Mouse (Mus musculus): ENCODE results near the gene Agpat4. TPM values are rescaled to one million over a fixed set of nuclear protein-coding genes. Genes with fewer than 3 reads are reported as not detected.

The Agpat4 gene
- polyA plus RNA-seq, 1 experiment from 2014 or later = 31.3 TPM

DNA sequence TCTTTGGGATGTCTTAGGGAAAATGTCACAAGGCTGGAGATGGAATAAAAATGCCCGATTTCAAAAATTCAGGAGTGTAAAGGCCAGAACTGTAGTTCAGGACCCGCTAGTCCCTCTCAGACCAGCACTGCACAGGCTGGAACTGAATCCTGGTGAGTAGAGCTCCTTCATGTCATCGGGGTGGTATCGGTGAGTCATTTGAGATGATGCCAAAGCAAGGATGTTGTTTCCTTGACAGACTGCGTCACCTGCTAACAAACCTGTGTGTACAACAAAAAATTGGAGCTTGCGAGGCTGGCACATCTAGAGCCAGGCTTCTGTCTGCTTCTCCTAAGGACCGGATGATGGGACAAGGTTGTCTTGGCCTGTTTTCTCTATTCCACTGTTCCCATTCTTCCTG, 13.1 kb downstream of the Agpat4 start:
- H3K27me3 ChIP-seq (ENCODE audit: control insufficient read depth, insufficient read depth, low read length) = no peaks in the 10 kb centered on the region
- H3K4me1 ChIP-seq (ENCODE audit: control insufficient read depth, insufficient read depth, low read length) = no peaks in the 10 kb centered on the region
- peaks cover 4% of the 10 kb centered on the region; the same call in 1 of the 2 replicates for H3K36me3 ChIP-seq (ENCODE audit: control insufficient read depth, insufficient read depth, low read length)
- WGBS = 97% methylated on average over 7 of the region's 7 CpGs
- no peak for DNase-seq
- no peak overlapping the region for H3K4me2 ChIP-seq (ENCODE audit: low read length)
- H3K4me3 ChIP-seq (replicated peaks; ENCODE audit: low read depth, low read length) = no peak overlapping the region
- no peak for ATAC-seq (ENCODE audit: low FRiP score, low TSS enrichment)
- H3K9ac ChIP-seq (replicated peaks; ENCODE audit: low read length) = no peak overlapping the region
- no peaks in the 10 kb centered on the region for H3K9me3 ChIP-seq (ENCODE audit: control insufficient read depth, low read length)
- no peak overlapping the region for H3K27ac ChIP-seq (replicated peaks; ENCODE audit: low read depth, low read length)

GRCm38 (mm10) chr17:12132904-12133303, 14.4 kb downstream of the Agpat4 start:
- no peak overlapping the region for H3K27ac ChIP-seq (replicated peaks; ENCODE audit: low read depth, low read length)
- ATAC-seq (ENCODE audit: low FRiP score, low TSS enrichment) (no peak), DNase-seq (no peak)
- H3K4me1 ChIP-seq (ENCODE audit: control insufficient read depth, insufficient read depth, low read length) = no peaks in the 10 kb centered on the region
- over 99% methylated on average over 3 of the region's 3 CpGs for WGBS
- no peak overlapping the region for H3K4me3 ChIP-seq (replicated peaks; ENCODE audit: low read depth, low read length)
- no peak overlapping the region for H3K4me2 ChIP-seq (ENCODE audit: low read length)
- no peaks in the 10 kb centered on the region for H3K27me3 ChIP-seq (ENCODE audit: control insufficient read depth, insufficient read depth, low read length)
- no peaks in the 10 kb centered on the region for H3K9me3 ChIP-seq (ENCODE audit: control insufficient read depth, low read length)
- no peak overlapping the region for H3K9ac ChIP-seq (replicated peaks; ENCODE audit: low read length)
- H3K36me3 ChIP-seq (ENCODE audit: control insufficient read depth, insufficient read depth, low read length) = no peaks in the 10 kb centered on the region

GRCm38 (mm10) chr17:12133985-12134384, 15.5 kb downstream of the Agpat4 start:
- no peak overlapping the region for H3K4me3 ChIP-seq (replicated peaks; ENCODE audit: low read depth, low read length)
- H3K9ac ChIP-seq (replicated peaks; ENCODE audit: low read length) = no peak overlapping the region
- DNase-seq (no peak), ATAC-seq (ENCODE audit: low FRiP score, low TSS enrichment) (no peak)
- WGBS = 97% methylated on average over 8 of the region's 8 CpGs
- no peaks in the 10 kb centered on the region for H3K27me3 ChIP-seq (ENCODE audit: control insufficient read depth, insufficient read depth, low read length)
- no peak overlapping the region for H3K4me2 ChIP-seq (ENCODE audit: low read length)
- H3K9me3 ChIP-seq (ENCODE audit: control insufficient read depth, low read length) = no peaks in the 10 kb centered on the region
- no peaks in the 10 kb centered on the region for H3K4me1 ChIP-seq (ENCODE audit: control insufficient read depth, insufficient read depth, low read length)
- no peak overlapping the region for H3K27ac ChIP-seq (replicated peaks; ENCODE audit: low read depth, low read length)
- H3K36me3 ChIP-seq (ENCODE audit: control insufficient read depth, insufficient read depth, low read length) = no peaks in the 10 kb centered on the region

DNA sequence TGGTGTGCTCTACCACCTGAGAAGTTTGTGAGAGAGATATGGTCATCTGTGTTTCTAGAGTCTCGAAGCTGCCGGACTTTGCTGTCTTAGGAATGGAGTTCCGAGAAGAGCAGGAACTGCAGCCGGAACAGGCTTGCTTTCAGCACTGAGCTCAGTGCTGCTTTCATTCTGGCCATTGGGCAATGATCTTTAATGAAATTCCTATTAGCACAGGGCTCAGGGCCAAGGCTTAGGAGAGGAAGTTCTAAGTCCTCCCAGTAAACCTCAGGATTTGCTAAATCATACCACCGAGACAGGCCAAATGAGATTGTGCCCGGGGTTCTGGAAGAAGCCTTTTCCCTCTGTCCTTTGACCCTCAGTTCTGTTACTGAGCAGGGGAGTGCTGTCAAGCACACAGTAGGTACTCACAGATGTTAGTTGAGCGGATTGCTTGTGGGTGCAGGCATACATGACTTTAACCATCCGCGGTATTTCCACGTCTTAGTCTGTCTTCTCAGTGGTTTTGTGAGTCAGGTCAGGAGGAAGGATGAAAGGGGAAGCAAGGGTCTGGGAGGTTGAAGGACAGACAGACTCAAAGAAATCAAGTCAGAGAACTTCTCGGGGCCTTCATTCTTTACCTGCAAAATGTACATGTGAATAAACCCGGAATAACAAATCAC, 16.6 kb downstream of the Agpat4 start:
- H3K9ac ChIP-seq (replicated peaks; ENCODE audit: low read length) = no peak overlapping the region
- no peaks in the 10 kb centered on the region for H3K4me1 ChIP-seq (ENCODE audit: control insufficient read depth, insufficient read depth, low read length)
- no peaks in the 10 kb centered on the region for H3K27me3 ChIP-seq (ENCODE audit: control insufficient read depth, insufficient read depth, low read length)
- no peaks in the 10 kb centered on the region for H3K36me3 ChIP-seq (ENCODE audit: control insufficient read depth, insufficient read depth, low read length)
- no peak overlapping the region for H3K4me3 ChIP-seq (replicated peaks; ENCODE audit: low read depth, low read length)
- no peak overlapping the region for H3K4me2 ChIP-seq (ENCODE audit: low read length)
- H3K9me3 ChIP-seq (ENCODE audit: control insufficient read depth, low read length) = no peaks in the 10 kb centered on the region
- ATAC-seq (ENCODE audit: low FRiP score, low TSS enrichment) (no peak), DNase-seq (no peak)
- H3K27ac ChIP-seq (replicated peaks; ENCODE audit: low read depth, low read length) = no peak overlapping the region
- 97% methylated on average over 12 of the region's 12 CpGs for WGBS

- no peaks in the 10 kb centered on the region for H3K36me3 ChIP-seq (ENCODE audit: control insufficient read depth, insufficient read depth, low read length)
- DNase-seq (no peak), ATAC-seq (ENCODE audit: low FRiP score, low TSS enrichment) (no peak)
- no peak overlapping the region for H3K27ac ChIP-seq (replicated peaks; ENCODE audit: low read depth, low read length)
- H3K27me3 ChIP-seq (ENCODE audit: control insufficient read depth, insufficient read depth, low read length) = no peaks in the 10 kb centered on the region
- no peaks in the 10 kb centered on the region for H3K4me1 ChIP-seq (ENCODE audit: control insufficient read depth, insufficient read depth, low read length)
- 95% methylated on average over 6 of the region's 6 CpGs for WGBS
- H3K9ac ChIP-seq (replicated peaks; ENCODE audit: low read length) = no peak overlapping the region
- H3K4me2 ChIP-seq (ENCODE audit: low read length) = no peak overlapping the region
- no peak overlapping the region for H3K4me3 ChIP-seq (replicated peaks; ENCODE audit: low read depth, low read length)
- H3K9me3 ChIP-seq (ENCODE audit: control insufficient read depth, low read length) = no peaks in the 10 kb centered on the region; the same call in 1 of the 2 replicates
Measured at GRCm38 (mm10) chr17:12138355-12138754, 19.9 kb downstream of the Agpat4 start.

GRCm38 (mm10) chr17:12143948-12144364, 25.5 kb downstream of the Agpat4 start:
- H3K27ac ChIP-seq (replicated peaks; ENCODE audit: low read depth, low read length) = no peak overlapping the region
- 94% methylated on average over 5 of the region's 5 CpGs for WGBS
- H3K9me3 ChIP-seq (ENCODE audit: control insufficient read depth, low read length) = no peaks in the 10 kb centered on the region; the same call in 1 of the 2 replicates
- H3K36me3 ChIP-seq (ENCODE audit: control insufficient read depth, insufficient read depth, low read length) = no peaks in the 10 kb centered on the region
- H3K9ac ChIP-seq (replicated peaks; ENCODE audit: low read length) = no peak overlapping the region
- ATAC-seq (ENCODE audit: low FRiP score, low TSS enrichment) = no peak
- H3K4me1 ChIP-seq (ENCODE audit: control insufficient read depth, insufficient read depth, low read length) = no peaks in the 10 kb centered on the region
- no peak overlapping the region for H3K4me3 ChIP-seq (replicated peaks; ENCODE audit: low read depth, low read length)
- no peak overlapping the region for H3K4me2 ChIP-seq (ENCODE audit: low read length)
- DNase-seq = no peak
- H3K27me3 ChIP-seq (ENCODE audit: control insufficient read depth, insufficient read depth, low read length) = no peaks in the 10 kb centered on the region

DNA sequence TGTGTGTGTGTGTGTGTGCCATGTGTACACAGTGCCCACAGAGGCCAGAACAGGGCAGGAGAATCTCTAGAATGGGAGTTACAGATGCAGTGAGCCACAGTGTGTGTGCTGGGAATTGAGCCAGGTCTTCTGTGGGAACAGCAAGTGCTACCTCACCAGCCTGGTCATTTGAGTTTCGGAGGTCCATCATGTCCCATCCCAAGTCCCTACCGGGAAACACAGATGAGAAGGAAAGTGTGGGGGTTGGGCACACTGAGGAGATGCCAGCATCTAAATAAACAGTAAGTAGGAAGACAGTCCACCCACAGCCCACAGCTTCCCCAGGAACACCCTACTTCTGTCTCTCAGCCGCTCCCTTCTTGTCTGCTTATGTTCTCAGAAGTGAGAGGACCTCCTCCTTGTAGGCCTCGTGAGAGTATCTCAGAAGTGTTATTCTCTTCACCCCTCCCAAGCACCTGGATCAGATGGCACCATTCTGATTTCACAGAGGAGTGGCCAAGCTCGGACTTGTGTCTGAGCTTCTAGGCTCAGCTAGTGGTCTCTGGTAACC, 27.7 kb downstream of the Agpat4 start:
- Histone ChIP-seq H3K36me3 (ENCODE audit: control insufficient read depth, insufficient read depth, low read length) (no peaks in the 10 kb centered on the region), H3K4me1 (ENCODE audit: control insufficient read depth, insufficient read depth, low read length) (no peaks in the 10 kb centered on the region), H3K9ac (replicated peaks; ENCODE audit: low read length) (no peak overlapping the region), H3K4me2 (ENCODE audit: low read length) (no peak overlapping the region), H3K9me3 (ENCODE audit: control insufficient read depth, low read length) (no peaks in the 10 kb centered on the region), H3K4me3 (replicated peaks; ENCODE audit: low read depth, low read length) (no peak overlapping the region), H3K27ac (replicated peaks; ENCODE audit: low read depth, low read length) (no peak overlapping the region), H3K27me3 (ENCODE audit: control insufficient read depth, insufficient read depth, low read length) (no peaks in the 10 kb centered on the region)
- WGBS = 92% methylated on average over 5 of the region's 5 CpGs
- ATAC-seq (ENCODE audit: low FRiP score, low TSS enrichment) (no peak), DNase-seq (no peak)

- Histone ChIP-seq H3K4me1 (ENCODE audit: control insufficient read depth, insufficient read depth, low read length) (no peaks in the 10 kb centered on the region), H3K4me3 (replicated peaks; ENCODE audit: low read depth, low read length) (no peak overlapping the region), H3K27me3 (ENCODE audit: control insufficient read depth, insufficient read depth, low read length) (no peaks in the 10 kb centered on the region), H3K27ac (replicated peaks; ENCODE audit: low read depth, low read length) (no peak overlapping the region), H3K4me2 (ENCODE audit: low read length) (no peak overlapping the region), H3K9ac (replicated peaks; ENCODE audit: low read length) (no peak overlapping the region), H3K9me3 (ENCODE audit: control insufficient read depth, low read length) (no peaks in the 10 kb centered on the region), H3K36me3 (ENCODE audit: control insufficient read depth, insufficient read depth, low read length) (peaks cover 14% of the 10 kb centered on the region)
- no peak for ATAC-seq (ENCODE audit: low FRiP score, low TSS enrichment)
- DNase-seq = no peak
- 93% methylated on average over 4 of the region's 4 CpGs for WGBS
Measured at GRCm38 (mm10) chr17:12147830-12148229, 29.3 kb downstream of the Agpat4 start.

GRCm38 (mm10) chr17:12149232-12149861, 30.8 kb downstream of the Agpat4 start:
- no peaks in the 10 kb centered on the region for H3K27me3 ChIP-seq (ENCODE audit: control insufficient read depth, insufficient read depth, low read length)
- 89% methylated on average over 6 of the region's 6 CpGs for WGBS
- DNase-seq (no peak), ATAC-seq (ENCODE audit: low FRiP score, low TSS enrichment) (no peak)
- no peak overlapping the region for H3K4me3 ChIP-seq (replicated peaks; ENCODE audit: low read depth, low read length)
- H3K36me3 ChIP-seq (ENCODE audit: control insufficient read depth, insufficient read depth, low read length) = peaks cover 28% of the 10 kb centered on the region
- H3K27ac ChIP-seq (replicated peaks; ENCODE audit: low read depth, low read length) = no peak overlapping the region
- H3K4me1 ChIP-seq (ENCODE audit: control insufficient read depth, insufficient read depth, low read length) = no peaks in the 10 kb centered on the region
- H3K9ac ChIP-seq (replicated peaks; ENCODE audit: low read length) = no peak overlapping the region
- H3K9me3 ChIP-seq (ENCODE audit: control insufficient read depth, low read length) = no peaks in the 10 kb centered on the region
- H3K4me2 ChIP-seq (ENCODE audit: low read length) = no peak overlapping the region
